Mouse (Mus musculus) forebrain, postnatal 0 days (tissue): Measurements from ENCODE around the gene Armc2. TPM values are rescaled to one million over a fixed set of nuclear protein-coding genes. Genes with fewer than 3 reads are reported as not detected.

Experiments used
- ATAC-seq: fragments of 200-750 bp; cut with Nextera tagmentation; 2 replicates; pipeline ENCODE4 v1.8.0; 2017; ENCODE audit warnings: mild to moderate bottlenecking, moderate library complexity
- DNase-seq: peaks from one replicate; pipeline ENCODE4 v3.0.0-alpha.2; 2015
- H3K27ac ChIP-seq: fragments of 300-500 bp; sonication (generic); 2 replicates; pipeline ENCODE4 v1.5.1; 2014; ENCODE audit warnings: low read depth, mild to moderate bottlenecking, antibody characterized with exemption, low read length, moderate library complexity, mixed read lengths
- H3K27me3 ChIP-seq: fragments of 300-500 bp; sonication (generic); 2 replicates; pipeline ENCODE4 v1.6.1; 2014; ENCODE audit warnings: mild to moderate bottlenecking, low read length, mixed read lengths; ENCODE audit not compliant: insufficient read depth
- H3K36me3 ChIP-seq: fragments of 300-500 bp; sonication (generic); 2 replicates; pipeline ENCODE4 v1.6.1; 2014; ENCODE audit warnings: mild to moderate bottlenecking, moderate library complexity; ENCODE audit not compliant: insufficient read depth
- H3K4me1 ChIP-seq: fragments of 300-500 bp; sonication (generic); 2 replicates; pipeline ENCODE4 v1.6.1; 2014; ENCODE audit warnings: antibody characterized with exemption; ENCODE audit not compliant: insufficient read depth
- H3K4me2 ChIP-seq: fragments of 300-500 bp; sonication (generic); 2 replicates; pipeline ENCODE4 v1.6.1; 2014; ENCODE audit warnings: low read depth, mild to moderate bottlenecking, moderate library complexity
- H3K4me3 ChIP-seq: fragments of 300-500 bp; sonication (generic); 2 replicates; pipeline ENCODE4 v1.5.1; 2014; ENCODE audit warnings: low read depth, low read length, mixed read lengths
- H3K9ac ChIP-seq: fragments of 300-500 bp; sonication (generic); 2 replicates; pipeline ENCODE4 v1.6.1; 2014; ENCODE audit warnings: mild to moderate bottlenecking
- H3K9me3 ChIP-seq: fragments of 300-500 bp; sonication (generic); 2 replicates; pipeline ENCODE4 v1.6.1; 2016; ENCODE audit warnings: low read length
- CTCF ChIP-seq: sonication (generic); IDR thresholded peaks from 2 replicates; pipeline ENCODE4 v1.5.1; 2016; ENCODE audit warnings: antibody characterized with exemption, control low read depth, low read depth
- WGBS: fragments of 180-500 bp; shearing (Covaris S2); extraction: QIAGEN DNeasy Blood & Tissue Kit; methylation state at CpG from one replicate; pipeline ENCODE4 v1.1.7; 2014; 5-methylcytosine and 5-hydroxymethylcytosine counted together
- polyA plus RNA-seq: library from polyadenylated mRNA; unstranded; fragments of >200 nt; fragmentation: Nextera tagmentation; extraction: Ambion mirVana; gene quantifications from 2 replicates; pipeline ENCODE4 v1.2.1, GENCODE M21; 2015
- total RNA-seq: library from RNA; depleted of rRNA; stranded (reverse); fragments of >200 nt; gene quantifications from 2 replicates; pipeline ENCODE4 v1.2.3, GENCODE M21; 2014

Gene Armc2
- total and polyA plus RNA-seq, 2 experiments from 2014 or later, result 11.4 to 14.1 TPM

DNA sequence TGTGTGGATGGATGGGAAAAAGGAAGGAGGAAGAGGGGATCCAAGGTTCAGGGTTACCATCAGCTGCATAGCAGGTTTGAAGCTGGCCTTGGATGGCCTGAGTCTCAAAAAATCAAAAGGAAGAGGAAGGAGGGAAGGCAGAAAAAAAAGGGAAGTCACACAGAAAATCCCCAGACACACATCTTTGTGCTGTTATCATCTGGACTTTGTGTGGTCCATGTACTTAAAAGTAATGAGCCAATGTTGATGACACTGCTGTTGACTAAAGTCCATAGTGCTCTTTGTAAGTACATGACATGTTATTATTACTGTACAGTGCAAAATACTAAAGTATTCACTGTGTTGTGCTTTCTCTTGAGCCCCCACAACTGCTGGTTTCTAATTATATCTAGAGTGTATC, 121.8 kb downstream of the Armc2 start:
- H3K27me3 ChIP-seq, result no peaks in the 10 kb centered on the region
- peaks cover 22% of the 10 kb centered on the region for H3K36me3 ChIP-seq
- H3K4me2 ChIP-seq, result no peak overlapping the region
- H3K9me3 ChIP-seq, result no peaks in the 10 kb centered on the region
- no peak overlapping the region for H3K9ac ChIP-seq
- no peak for TF ChIP-seq CTCF
- no peak overlapping the region for H3K27ac ChIP-seq
- H3K4me1 ChIP-seq, result no peaks in the 10 kb centered on the region
- DNase-seq, result no peak
- no peak for ATAC-seq
- H3K4me3 ChIP-seq, result no peak overlapping the region

DNA sequence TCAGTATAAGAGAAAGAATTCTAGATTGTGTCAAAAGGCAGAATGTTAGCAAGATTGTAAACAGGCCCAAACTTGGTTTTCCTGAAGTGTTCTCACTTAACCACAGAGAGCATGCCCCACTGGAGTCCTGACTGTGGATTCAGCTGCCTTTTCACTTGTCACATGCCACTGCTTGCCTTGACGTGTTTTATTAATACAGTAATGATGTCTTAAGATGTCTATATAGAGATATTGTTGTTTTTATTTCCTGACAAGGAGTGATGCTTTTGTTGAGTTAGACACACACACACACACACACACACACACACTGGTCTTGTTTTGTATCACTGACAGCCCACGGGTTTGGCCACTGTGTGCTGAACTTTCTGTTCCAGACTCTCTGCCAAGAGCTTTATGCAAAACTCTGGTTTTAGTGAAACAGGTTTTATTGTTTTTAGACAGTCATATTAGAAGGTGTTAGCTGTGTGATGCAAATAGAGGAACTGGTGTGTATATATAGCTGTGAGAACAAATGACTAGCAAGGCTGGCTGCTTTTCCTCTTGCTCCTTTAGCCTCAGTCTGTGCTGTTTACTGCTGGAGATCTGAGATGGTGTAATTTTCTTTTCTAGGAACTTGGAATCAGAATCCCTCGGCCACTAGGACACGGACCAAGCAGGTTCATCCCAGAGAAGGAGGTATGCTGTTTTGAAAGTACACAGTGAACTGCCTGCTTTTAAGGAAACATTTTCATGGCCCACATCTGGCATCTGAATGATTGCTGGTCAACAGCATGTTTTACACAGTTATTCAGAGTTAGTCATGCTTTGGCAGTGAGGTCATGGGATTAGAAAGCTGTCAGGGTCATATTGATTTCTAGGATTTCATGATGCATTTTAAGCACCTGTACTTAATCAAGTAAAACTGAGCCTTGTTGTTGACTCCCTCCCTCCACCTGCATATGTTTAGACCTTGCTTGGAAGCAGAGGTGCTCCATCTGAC, 124.5 kb downstream of the Armc2 start:
- no peaks in the 10 kb centered on the region for H3K27me3 ChIP-seq
- no peak overlapping the region for H3K4me2 ChIP-seq
- peaks cover 17% of the 10 kb centered on the region for H3K36me3 ChIP-seq
- WGBS, result 37% methylated on average over 4 of the region's 4 CpGs
- no peak overlapping the region; the same call in 1 of the 2 replicates for H3K27ac ChIP-seq
- TF ChIP-seq CTCF, result no peak
- no peak for ATAC-seq
- H3K4me3 ChIP-seq, result no peak overlapping the region
- DNase-seq, result no peak
- peaks cover 13% of the 10 kb centered on the region for H3K4me1 ChIP-seq
- no peaks in the 10 kb centered on the region for H3K9me3 ChIP-seq
- H3K9ac ChIP-seq, result no peak overlapping the region

DNA sequence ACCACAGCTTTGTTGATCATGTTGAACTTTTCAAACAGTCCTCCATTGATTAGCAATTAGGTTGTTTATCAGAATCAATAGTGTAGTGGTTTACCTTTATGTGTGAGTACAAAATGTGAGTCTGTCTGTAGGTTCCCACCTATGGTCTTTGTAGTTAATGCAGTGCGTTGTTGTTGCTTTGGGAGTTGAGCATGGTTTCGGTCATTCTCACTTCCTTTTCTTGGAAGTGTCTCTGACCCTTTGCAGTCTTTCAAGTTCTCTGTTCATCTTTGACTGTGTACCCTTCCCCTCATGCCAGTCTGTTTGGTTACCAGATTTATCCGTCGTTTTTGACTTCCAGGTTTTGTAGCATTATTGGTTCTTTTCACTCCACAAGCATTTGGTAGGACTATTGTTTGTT, 126.9 kb downstream of the Armc2 start:
- H3K9me3 ChIP-seq, result no peaks in the 10 kb centered on the region
- no peak overlapping the region for H3K27ac ChIP-seq
- ATAC-seq (no peak), DNase-seq (no peak)
- H3K36me3 ChIP-seq, result peaks cover 5% of the 10 kb centered on the region; the same call in 1 of the 2 replicates
- H3K27me3 ChIP-seq, result no peaks in the 10 kb centered on the region
- no peak overlapping the region for H3K4me3 ChIP-seq
- H3K4me1 ChIP-seq, result peaks cover 16% of the 10 kb centered on the region
- no peak overlapping the region for H3K9ac ChIP-seq
- no peak overlapping the region for H3K4me2 ChIP-seq
- 91% methylated on average over 4 of the region's 4 CpGs for whole genome bisulfite sequencing
- TF ChIP-seq CTCF, result no peak

DNA sequence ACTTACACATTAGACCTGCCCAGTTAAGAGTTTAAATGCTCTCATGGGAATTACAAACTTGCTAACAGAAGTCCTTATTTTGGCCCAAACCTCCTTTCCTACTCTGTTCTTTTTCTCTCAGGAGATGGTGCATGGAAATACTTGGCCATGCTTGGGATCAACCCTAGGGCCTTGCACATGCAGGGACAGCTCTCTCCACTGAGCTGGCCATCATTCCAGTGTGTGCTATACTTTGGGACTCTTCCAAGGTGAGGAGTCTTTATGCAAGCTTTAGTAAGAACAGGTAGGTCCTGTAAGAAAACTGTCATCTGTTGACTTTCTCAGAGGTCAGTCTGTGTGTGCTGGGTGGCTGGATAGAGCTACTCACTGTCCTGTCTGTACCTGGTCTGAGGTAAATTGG, 127.7 kb downstream of the Armc2 start:
- no peak overlapping the region for H3K9ac ChIP-seq
- no peak overlapping the region for H3K4me3 ChIP-seq
- ATAC-seq (no peak), DNase-seq (no peak)
- H3K27me3 ChIP-seq, result no peaks in the 10 kb centered on the region
- no peak overlapping the region for H3K4me2 ChIP-seq
- H3K9me3 ChIP-seq, result no peaks in the 10 kb centered on the region
- no peak overlapping the region for H3K27ac ChIP-seq
- H3K36me3 ChIP-seq, result no peaks in the 10 kb centered on the region
- H3K4me1 ChIP-seq, result peaks cover 16% of the 10 kb centered on the region
- no peak for TF ChIP-seq CTCF

DNA sequence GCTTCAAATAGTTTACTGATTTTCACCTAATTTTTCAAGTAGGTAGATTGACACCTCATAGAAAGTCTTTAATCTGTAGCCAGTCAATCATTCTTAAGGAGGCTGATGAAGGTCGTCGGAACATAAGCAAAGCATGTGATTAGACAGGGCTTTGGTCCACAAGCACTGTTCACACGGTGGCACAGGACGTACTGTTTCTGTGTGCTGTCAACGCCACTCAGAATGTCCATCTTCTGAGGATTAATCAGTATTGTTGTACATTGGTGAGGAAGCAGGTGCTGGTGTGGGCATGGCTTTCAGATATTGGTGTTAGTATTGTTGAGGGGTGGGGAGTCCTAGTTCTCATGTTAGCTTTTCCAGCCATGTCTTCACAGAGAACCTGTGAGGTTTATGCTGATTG, 128.7 kb downstream of the Armc2 start:
- Histone ChIP-seq H3K27me3 (no peaks in the 10 kb centered on the region), H3K9ac (no peak overlapping the region), H3K4me2 (no peak overlapping the region), H3K36me3 (no peaks in the 10 kb centered on the region), H3K9me3 (no peaks in the 10 kb centered on the region), H3K27ac (no peak overlapping the region), H3K4me3 (no peak overlapping the region), H3K4me1 (peaks cover 16% of the 10 kb centered on the region)
- 40% methylated on average over 5 of the region's 5 CpGs for WGBS
- TF ChIP-seq CTCF, result no peak
- ATAC-seq (no peak), DNase-seq (no peak)

DNA sequence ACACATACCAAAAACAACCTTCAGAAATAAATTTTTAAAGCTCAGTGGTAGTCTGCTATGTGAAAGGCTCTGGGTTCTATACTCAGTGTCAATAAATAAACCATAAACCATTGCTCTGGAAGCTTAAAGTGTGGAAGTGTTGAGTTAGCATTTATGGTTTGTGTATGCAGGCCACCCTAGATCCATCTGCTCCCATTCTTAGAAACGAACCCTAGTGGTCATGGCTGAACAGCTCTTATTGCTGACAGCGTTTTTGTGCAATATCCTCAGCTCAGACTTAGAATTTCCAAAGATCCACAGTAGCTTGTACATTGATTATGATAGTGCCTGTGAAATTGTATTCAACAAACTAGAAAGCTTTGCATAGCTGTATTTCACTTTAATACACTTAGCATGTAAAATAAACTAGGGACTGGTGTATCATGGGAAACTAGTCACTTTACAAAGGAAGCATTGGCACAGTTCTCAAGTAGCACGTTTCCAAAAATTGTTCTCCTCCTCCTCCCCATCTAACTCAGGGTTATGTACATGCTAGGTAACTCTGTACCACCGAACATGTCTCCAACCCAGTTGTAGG, 129.8 kb downstream of the Armc2 start:
- Histone ChIP-seq H3K4me1 (peaks cover 16% of the 10 kb centered on the region), H3K4me3 (peak overlapping the region; percentile 48), H3K27ac (no peak overlapping the region), H3K36me3 (no peaks in the 10 kb centered on the region), H3K9ac (peak overlapping the region; percentile 72; the same call in 1 of the 2 replicates), H3K27me3 (no peaks in the 10 kb centered on the region), H3K4me2 (peak overlapping the region; percentile 57), H3K9me3 (no peaks in the 10 kb centered on the region)
- WGBS, result 25% methylated on average over 4 of the region's 4 CpGs
- peak; percentile 63 for TF ChIP-seq CTCF
- ATAC-seq (no peak), DNase-seq (peak; percentile 42)
